Mouse (Mus musculus) kidney, postnatal 4 days (tissue): ENCODE measurements at regions not wholly inside any gene's neighbourhood (a gene's known extent, or its start where the extent isn't known, plus 50 kb on each side); places are given as distances from the start of the nearest gene placed in this dataset.
"Not testable (repeated sequence)": the region's sequence is repeated elsewhere in the genome, so short reads cannot be mapped to it uniquely, and the experiment has no call there.

Source experiments
- DNase-seq, 2 experiments: peaks; one replicate each; pipeline ENCODE4 v3.0.0; 2021; ENCODE audit warnings: mixed read lengths in 2 of 2

DNA sequence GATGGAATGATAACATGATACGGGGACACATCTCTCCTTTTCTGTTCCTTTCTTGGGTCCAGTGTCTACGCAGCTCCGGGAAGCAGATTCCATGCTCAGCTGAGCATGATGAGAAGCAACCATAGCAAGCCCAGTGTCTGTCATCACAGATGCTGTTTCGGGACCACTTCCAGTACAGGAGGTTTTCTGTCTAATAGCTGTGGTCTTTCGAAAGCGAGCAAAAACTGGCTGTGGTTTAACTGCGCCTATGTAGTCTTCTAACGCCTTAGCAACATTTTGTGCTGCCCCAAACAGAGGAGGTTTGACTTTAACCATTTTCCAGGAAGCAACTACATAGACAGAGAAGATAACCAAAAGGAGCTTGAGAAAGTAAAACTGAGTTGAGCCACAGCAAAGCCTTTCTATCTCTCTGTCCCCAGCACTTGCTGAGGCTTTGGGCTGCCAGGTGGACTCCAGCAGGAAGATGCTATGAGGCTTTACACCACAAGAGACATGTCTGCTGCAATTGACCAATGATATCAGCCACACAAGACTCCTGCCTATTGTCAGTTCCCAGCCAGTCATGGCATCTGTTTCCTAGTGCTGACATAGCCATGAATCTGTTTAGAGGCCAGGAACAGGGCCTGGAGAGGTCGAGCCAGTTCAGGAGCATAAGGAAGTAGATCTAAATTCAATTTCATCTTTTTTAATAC, 95.1 kb downstream of the Stard3nl start:
- not testable (repeated sequence) for DNase-seq

DNA sequence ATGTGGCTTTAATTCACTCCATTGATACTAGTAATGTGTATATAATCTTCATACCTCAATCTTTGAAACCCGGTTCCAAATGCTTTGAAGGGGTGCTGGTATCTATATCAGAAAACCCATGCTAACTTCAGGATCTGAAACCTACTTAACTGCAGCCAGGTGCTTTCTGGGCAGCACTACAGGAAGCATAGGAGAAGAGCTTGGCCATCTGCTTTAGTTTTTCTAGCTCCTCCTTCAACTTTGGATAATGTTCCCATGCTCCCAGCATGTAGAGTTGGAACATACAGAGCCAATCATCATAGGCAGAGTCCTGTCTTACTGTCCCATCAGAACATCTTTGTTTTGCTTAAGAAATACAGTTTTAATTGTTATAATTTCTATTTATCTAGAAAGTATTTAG, 99.3 kb downstream of the Stard3nl start:
- no peak for DNase-seq

DNA sequence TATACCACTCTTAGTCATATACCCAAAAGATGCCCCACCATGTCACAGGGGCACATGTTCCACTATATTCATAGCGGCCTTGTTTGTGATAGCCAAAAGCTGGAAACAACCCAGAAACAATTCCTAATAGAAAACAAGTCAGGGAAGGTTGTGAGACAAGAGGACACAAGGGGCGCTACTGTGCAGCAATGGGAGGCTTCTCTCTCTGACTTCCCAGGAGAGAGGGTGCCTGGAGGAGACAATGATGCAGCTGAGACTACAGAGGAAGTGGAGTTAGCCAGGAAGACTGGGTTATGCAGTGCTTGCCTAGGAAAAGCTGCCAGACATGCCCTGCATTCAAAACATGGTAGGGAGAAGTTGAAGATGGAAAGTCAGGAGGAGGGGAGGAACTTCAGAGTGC, 102.6 kb downstream of the Stard3nl start:
- no peak for DNase-seq

DNA sequence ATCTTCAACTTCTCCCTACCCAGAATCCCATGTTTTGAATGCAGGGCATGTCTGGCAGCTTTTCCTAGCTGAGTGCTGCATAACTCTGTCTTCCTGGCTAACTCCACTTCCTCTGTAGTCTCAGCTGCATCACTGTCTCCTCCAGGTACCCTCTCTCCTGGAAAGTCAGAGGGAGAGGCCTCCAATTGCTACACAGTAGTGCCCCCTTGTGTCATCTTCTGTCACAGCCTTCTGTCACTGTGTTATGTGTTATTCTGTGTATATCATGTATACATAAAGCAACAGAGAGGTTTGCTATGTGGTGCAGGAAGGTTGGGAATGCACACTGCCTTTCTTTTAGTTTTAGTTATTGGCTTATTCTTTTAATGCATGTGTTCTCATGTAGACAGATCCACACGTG, 112.4 kb downstream of the Stard3nl start:
- no peak for DNase-seq

DNA sequence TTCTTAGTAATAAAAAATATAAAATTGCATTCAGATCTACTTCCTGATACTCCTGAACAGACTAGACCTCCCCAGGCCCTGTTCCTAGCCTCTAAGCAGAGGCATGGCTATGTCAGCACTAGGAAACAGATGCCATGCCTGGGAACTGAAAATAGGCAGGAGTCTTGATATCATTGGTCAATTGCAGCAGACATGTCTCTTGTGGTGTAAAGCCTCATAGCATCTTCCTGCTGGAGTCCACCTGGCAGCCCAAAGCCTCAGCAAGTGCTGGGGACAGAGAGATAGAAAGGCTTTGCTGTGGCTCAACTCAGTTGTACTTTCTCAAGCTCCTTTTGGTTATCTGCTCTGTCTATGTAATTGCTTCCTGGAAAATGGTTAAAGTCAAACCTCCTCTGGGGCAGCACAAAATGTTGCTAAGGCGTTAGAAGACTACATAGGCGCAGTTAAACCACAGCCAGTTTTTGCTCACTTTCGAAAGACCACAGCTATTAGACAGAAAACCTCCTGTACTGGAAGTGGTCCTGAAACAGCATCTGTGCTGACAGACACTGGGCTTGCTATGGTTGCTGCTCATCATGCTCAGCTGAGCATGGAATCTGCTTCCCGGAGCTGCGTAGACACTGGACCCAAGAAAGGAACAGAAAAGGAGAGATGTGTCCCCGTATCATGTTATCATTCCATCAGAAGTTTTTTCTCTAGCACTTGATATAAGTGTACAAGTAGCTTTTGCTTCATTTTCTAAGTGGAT, 122.9 kb downstream of the Stard3nl start:
- not testable (repeated sequence) for DNase-seq

GRCm38 (mm10) chr13:19264996-19265395, 130.6 kb downstream of the Stard3nl start:
- not testable (repeated sequence) for DNase-seq

- not testable (repeated sequence) for DNase-seq
Measured at GRCm38 (mm10) chr13:19246558-19246957, 149.0 kb downstream of the Stard3nl start.

DNA sequence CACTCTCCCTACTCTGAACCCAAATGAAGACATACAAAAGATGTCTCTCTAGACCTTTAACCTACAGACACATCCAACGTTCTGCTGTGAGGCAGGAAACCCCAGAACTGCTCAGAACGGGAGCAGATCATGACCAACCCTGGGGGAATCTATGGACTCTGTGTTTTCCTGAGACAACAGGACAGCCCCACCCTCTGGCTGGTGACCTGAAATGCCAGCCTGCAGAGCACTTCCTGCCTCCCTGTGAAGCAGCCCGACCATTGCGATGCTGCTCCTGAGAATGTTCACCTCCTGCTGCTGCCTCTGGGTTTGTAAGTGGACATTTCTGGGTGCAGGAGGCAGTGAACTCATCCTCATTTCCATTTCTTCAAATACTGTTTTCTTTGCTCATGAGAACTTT, 153.0 kb downstream of the Stard3nl start:
- not testable (repeated sequence) for DNase-seq

DNA sequence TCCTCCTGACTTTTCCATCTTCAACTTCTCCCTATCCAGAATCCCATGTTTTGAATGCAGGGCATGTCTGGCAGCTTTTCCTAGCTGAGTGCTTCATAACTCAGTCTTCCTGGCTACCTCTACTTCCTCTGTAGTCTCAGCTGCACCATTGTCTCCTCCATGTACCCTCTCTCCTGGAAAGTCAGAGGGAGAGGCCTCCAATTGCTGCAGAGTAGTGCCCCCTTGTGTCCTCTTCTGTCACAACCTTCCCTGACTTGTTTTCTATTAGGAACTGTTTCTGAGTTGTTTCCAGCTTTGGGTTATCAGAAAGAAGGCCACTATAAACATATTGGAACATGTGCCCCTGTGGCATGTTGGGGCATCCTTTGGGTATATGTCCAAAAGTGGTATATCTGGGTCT, 159.3 kb downstream of the Stard3nl start:
- DNase-seq: peak; percentile 34

- DNase-seq: no peak
Measured at GRCm38 (mm10) chr13:19234700-19235374, 160.8 kb downstream of the Stard3nl start.

- DNase-seq: not testable (repeated sequence)
Measured at GRCm38 (mm10) chr13:19220004-19220403, 175.6 kb downstream of the Stard3nl start.

GRCm38 (mm10) chr13:19219383-19219991, 176.1 kb downstream of the Stard3nl start:
- not testable (repeated sequence) for DNase-seq

- no peak for DNase-seq
Measured at GRCm38 (mm10) chr13:19204669-19205068, 190.9 kb downstream of the Stard3nl start.

GRCm38 (mm10) chr13:19202320-19202719, 193.3 kb downstream of the Stard3nl start:
- DNase-seq: not testable (repeated sequence)
